Mouse (Mus musculus) midbrain, embryonic 12.5 days (tissue): ENCODE measurements around the gene Ndufb2. TPM values are rescaled to one million over a fixed set of nuclear protein-coding genes. Genes with fewer than 3 reads are reported as not detected.

Experiments used
- ATAC-seq: fragments of 200-750 bp; cut with Nextera tagmentation; 2 replicates; pipeline ENCODE4 v1.8.0; 2017; ENCODE audit warnings: low read depth, moderate TSS enrichment, moderate library complexity; ENCODE audit not compliant: low FRiP score
- H3K27ac ChIP-seq: fragments of 300-500 bp; sonication (generic); replicated peaks from 2 replicates; pipeline ENCODE4 v1.5.1; 2016; ENCODE audit warnings: mild to moderate bottlenecking
- H3K27me3 ChIP-seq: fragments of 300-500 bp; sonication (generic); 2 replicates; pipeline ENCODE4 v1.6.1; 2016; ENCODE audit warnings: mild to moderate bottlenecking
- H3K36me3 ChIP-seq: fragments of 300-500 bp; sonication (generic); 2 replicates; pipeline ENCODE4 v1.6.1; 2016
- H3K4me1 ChIP-seq: fragments of 300-500 bp; sonication (generic); 2 replicates; pipeline ENCODE4 v1.6.1; 2016
- H3K4me2 ChIP-seq: fragments of 300-500 bp; sonication (generic); replicated peaks from 2 replicates; pipeline ENCODE4 v1.6.1; 2016; ENCODE audit warnings: mild to moderate bottlenecking, moderate library complexity
- H3K4me3 ChIP-seq: fragments of 300-500 bp; sonication (generic); 2 replicates; pipeline ENCODE4 v1.5.1; 2016; ENCODE audit warnings: mild to moderate bottlenecking
- H3K9ac ChIP-seq: fragments of 300-500 bp; sonication (generic); replicated peaks from 2 replicates; pipeline ENCODE4 v1.6.1; 2016; ENCODE audit warnings: mild to moderate bottlenecking, moderate library complexity
- H3K9me3 ChIP-seq: fragments of 300-500 bp; sonication (generic); 2 replicates; pipeline ENCODE4 v1.6.1; 2016; ENCODE audit warnings: mild to moderate bottlenecking
- WGBS: fragments of 180-500 bp; shearing (Covaris S2); methylation state at CpG from one replicate; pipeline ENCODE4 v1.1.7; 2016; 5-methylcytosine and 5-hydroxymethylcytosine counted together
- polyA plus RNA-seq: library from polyadenylated mRNA; unstranded; fragments of >200 nt; fragmentation: Nextera tagmentation; extraction: Ambion mirVana; gene quantifications from 2 replicates; pipeline ENCODE4 v1.2.1, GENCODE M21; 2016

Ndufb2 gene
- polyA plus RNA-seq, 1 experiment from 2014 or later: 267 TPM

DNA sequence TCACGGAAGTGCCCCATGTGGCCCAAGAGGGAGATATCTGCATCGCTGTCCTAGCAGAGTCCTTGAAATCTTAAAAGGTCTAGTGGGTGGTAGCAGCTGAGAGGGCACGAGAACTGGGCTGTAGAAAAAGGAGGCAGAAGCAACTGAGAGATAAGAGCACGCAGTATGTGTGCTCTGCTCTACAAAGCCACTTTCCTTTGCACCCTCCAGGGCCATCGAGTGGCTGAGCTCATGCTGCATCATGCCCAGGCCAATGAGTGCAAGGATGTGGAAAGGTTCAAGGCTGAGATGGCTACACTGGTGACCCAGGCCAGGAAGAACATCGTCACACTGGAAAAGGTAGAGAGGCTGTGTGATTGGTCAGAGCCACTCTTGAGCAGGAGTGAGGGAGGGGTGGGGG, 6.9 kb upstream of the Ndufb2 start, which contains the start of gene Gm42420:
TSS of gene Gm42420 (plus strand) at position 237 of the 400 bp plus-strand sequence.
- H3K4me1 ChIP-seq: no peaks in the 10 kb centered on the region
- ATAC-seq: no peak
- no peak within 1 kb of the TSS for H3K27ac ChIP-seq
- no peak within 1 kb of the TSS for H3K9ac ChIP-seq
- WGBS: 95% methylated on average over 6 of the region's 6 CpGs
- no peaks in the 10 kb centered on the region for H3K27me3 ChIP-seq
- H3K9me3 ChIP-seq: no peaks in the 10 kb centered on the region
- H3K4me3 ChIP-seq: no peak within 1 kb of the TSS
- peaks cover 60% of the 10 kb centered on the region for H3K36me3 ChIP-seq
- H3K4me2 ChIP-seq: no peak within 1 kb of the TSS

DNA sequence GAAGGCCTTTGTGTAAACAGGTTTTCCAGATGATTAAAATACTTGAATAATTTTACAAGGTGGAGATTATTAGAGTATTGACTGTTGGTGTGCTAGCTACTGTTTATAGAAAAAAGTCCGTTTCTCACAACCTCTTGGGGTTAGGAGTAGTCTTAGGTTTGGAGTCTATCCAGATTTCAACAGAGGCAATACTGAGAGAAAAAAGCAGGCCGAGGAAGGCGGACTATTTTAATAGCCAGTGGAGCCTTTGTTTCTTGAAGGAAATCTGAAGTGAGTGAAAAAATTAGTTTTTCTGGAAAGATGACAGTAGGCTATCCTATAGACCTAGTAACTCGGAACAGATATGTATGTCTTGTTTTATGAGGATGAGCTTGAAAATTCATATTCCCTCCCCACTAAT, 893 bp upstream of the Ndufb2 start:
- H3K9ac ChIP-seq: no peak overlapping the region
- peaks cover 11% of the 10 kb centered on the region for H3K4me1 ChIP-seq
- peaks cover 24% of the 10 kb centered on the region for H3K36me3 ChIP-seq
- WGBS: 95% methylated on average over 4 of the region's 4 CpGs
- H3K27me3 ChIP-seq: no peaks in the 10 kb centered on the region
- H3K4me3 ChIP-seq: no peak overlapping the region
- no peak overlapping the region for H3K4me2 ChIP-seq
- no peak for ATAC-seq
- no peak overlapping the region for H3K27ac ChIP-seq
- H3K9me3 ChIP-seq: no peaks in the 10 kb centered on the region

DNA sequence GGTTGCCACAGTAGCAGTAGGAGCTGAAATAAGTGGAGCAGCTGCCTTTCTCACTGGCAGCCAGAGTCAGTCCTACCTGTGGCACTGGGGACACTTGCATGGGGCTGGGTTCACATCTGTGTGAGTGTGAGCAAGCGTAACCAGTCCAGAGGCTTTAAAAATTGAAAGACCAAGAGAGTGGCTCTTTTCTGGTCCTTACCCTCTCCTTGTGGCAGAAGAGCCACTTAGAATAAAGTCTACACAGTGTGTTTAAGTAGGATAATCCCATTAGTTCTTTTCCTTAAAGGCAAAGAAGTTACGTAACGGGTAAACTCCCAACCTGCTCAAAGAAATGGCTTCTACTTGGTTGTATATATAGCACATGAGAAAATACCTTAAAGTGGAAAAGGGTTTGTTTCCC, 8.5 kb downstream of the Ndufb2 start:
- Histone ChIP-seq H3K9ac (no peak overlapping the region), H3K4me1 (no peaks in the 10 kb centered on the region), H3K9me3 (no peaks in the 10 kb centered on the region), H3K4me3 (no peak overlapping the region), H3K4me2 (no peak overlapping the region), H3K27ac (no peak overlapping the region), H3K36me3 (peaks cover 42% of the 10 kb centered on the region), H3K27me3 (no peaks in the 10 kb centered on the region)
- ATAC-seq: no peak
- 88% methylated on average over 3 of the region's 3 CpGs for WGBS

DNA sequence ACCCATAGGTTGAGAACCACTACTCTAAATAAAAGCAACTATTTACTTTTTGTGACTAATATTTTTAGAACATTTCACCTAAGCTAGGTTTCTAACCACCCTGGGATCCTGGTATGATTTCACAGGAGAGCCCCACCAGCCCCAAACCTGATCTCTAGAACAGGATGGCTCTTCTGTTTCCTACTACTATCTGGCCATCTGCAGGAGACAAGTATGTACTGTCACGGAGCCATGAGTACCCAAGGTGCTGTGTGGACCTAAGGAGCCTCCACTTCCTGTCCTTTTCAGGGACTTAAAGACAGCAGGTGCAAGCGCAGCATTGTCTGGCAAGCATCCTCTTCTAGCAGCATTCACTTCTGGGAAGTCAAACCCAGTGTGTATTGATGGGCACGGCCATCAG, 9.5 kb downstream of the Ndufb2 start:
- H3K36me3 ChIP-seq: peaks cover 37% of the 10 kb centered on the region
- no peak for ATAC-seq

DNA sequence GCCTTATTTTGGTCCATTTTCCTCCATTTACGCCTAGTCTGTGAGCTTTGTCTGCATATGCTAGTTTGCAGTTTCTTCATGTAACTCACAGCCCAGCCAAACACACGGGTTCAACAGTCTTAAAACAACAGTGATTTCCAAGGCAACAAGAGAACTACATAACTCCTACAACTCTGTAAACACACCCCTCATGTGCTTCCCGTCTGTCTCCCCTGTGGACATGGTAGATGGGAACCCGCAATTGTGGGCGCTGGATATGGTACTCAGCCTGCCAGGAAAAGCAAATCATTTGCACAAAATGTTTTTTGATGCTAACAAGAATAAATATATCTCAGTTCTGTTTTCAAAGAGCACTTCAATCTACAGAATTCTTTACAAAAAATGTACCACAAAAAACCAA, 12.2 kb downstream of the Ndufb2 start:
- Histone ChIP-seq H3K27ac (no peak overlapping the region), H3K4me3 (no peak overlapping the region), H3K27me3 (no peaks in the 10 kb centered on the region), H3K9me3 (no peaks in the 10 kb centered on the region), H3K4me2 (no peak overlapping the region), H3K4me1 (no peaks in the 10 kb centered on the region), H3K36me3 (peaks cover 25% of the 10 kb centered on the region), H3K9ac (no peak overlapping the region)
- ATAC-seq: no peak
- WGBS: 86% methylated on average over 5 of the region's 5 CpGs

More for the DNA sequence above, 9.5 kb downstream of the Ndufb2 start:
- Histone ChIP-seq H3K4me3 (no peak overlapping the region), H3K4me2 (no peak overlapping the region), H3K4me1 (no peaks in the 10 kb centered on the region), H3K9ac (no peak overlapping the region), H3K27ac (no peak overlapping the region), H3K27me3 (no peaks in the 10 kb centered on the region), H3K9me3 (no peaks in the 10 kb centered on the region)
- 91% methylated on average over 3 of the region's 3 CpGs for WGBS

DNA sequence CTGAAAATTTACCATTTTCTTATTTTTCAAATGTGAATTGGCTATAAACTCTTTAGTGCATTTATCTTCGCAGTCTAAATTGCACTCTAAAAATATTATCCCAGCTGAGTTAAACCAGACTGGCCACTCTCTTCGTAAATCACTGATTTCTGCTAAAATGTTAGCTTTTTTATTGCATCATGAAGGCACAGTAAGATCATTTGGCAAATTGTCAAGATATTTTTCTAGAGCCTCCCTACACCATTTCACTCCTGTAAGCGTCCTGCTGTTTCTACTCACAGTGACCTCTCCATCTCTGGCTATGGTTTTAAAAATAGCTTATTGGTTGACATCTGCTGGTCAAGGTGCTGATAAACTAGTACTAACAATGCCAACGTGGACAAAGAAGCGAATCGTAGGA, 13.7 kb downstream of the Ndufb2 start:
- ATAC-seq: no peak
- Histone ChIP-seq H3K9ac (no peak overlapping the region), H3K4me1 (no peaks in the 10 kb centered on the region), H3K36me3 (peaks cover 15% of the 10 kb centered on the region), H3K27me3 (no peaks in the 10 kb centered on the region), H3K27ac (no peak overlapping the region), H3K4me3 (no peak overlapping the region), H3K9me3 (no peaks in the 10 kb centered on the region), H3K4me2 (no peak overlapping the region)
- WGBS: 95% methylated on average over 6 of the region's 6 CpGs

DNA sequence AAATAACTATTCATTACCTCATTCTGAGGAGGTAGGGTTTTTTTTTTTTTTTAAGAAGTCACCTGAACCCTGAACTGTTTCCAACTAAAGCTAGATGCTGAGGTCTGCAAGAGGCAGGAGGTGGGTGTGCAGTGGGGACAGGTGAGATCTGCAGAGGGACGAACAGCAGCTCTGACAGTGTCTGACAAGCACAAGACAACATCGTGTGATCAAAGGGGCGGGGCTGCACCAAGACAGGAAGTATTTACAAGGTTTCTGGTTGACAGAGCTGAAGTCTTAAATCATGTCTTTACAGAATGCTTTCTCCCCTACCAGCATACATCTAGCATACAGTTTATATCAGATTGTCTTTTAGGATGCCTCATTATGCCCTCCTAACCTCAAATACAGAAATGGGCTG, 14.5 kb downstream of the Ndufb2 start:
- no peaks in the 10 kb centered on the region for H3K27me3 ChIP-seq
- 80% methylated on average over 3 of the region's 3 CpGs for WGBS
- no peaks in the 10 kb centered on the region for H3K9me3 ChIP-seq
- H3K27ac ChIP-seq: no peak overlapping the region
- H3K36me3 ChIP-seq: peaks cover 12% of the 10 kb centered on the region
- no peak overlapping the region for H3K9ac ChIP-seq
- H3K4me3 ChIP-seq: no peak overlapping the region
- no peak overlapping the region for H3K4me2 ChIP-seq
- H3K4me1 ChIP-seq: no peaks in the 10 kb centered on the region
- ATAC-seq: no peak

DNA sequence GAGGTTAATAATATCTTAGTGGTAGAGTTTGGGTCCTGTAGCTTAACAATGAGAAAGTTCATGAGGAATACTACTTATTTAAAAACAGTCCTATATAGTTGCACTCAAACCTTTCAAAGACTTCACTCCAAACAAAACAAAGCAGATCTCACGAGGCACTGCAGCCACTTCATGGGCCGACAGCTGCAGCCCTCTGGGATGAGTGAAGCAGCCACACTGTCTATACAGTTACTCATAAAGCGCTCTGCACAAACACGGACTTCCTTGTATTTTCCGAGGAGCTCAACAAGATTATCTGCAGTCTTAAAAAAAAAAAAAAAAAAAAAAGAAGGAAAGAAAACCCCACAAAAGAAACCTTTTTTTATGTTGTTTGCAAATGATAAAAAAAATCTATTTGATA, 15.0 kb downstream of the Ndufb2 start:
- Histone ChIP-seq H3K27ac (no peak overlapping the region), H3K4me3 (no peak overlapping the region), H3K4me1 (no peaks in the 10 kb centered on the region), H3K9me3 (no peaks in the 10 kb centered on the region), H3K36me3 (peaks cover 7% of the 10 kb centered on the region; the same call in 1 of the 2 replicates), H3K9ac (no peak overlapping the region), H3K27me3 (no peaks in the 10 kb centered on the region), H3K4me2 (no peak overlapping the region)
- WGBS: 78% methylated on average over 5 of the region's 5 CpGs
- ATAC-seq: no peak

DNA sequence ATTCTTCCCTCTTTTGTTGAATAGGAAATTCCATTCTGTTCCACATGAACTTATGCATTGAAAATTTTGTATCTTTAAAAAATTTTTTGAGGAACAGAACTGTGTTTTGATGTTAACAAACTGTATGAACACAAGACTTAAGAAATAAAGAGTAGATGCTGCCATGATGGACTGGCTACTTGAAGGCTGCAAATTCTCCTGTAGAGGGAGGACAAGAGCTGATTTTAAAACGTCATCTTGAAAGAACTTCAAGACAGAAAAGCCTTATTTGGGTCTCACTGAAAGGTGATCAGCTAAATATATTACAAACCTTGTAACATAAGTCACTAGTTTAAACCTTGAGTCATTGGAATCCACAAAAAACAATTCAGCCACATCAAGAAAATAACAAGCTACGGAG, 17.8 kb downstream of the Ndufb2 start:
- no peak for ATAC-seq
- WGBS: 76% methylated on average over 2 of the region's 2 CpGs
- no peak overlapping the region for H3K9ac ChIP-seq
- peaks cover 20% of the 10 kb centered on the region for H3K36me3 ChIP-seq
- H3K4me3 ChIP-seq: no peak overlapping the region
- H3K27ac ChIP-seq: no peak overlapping the region
- no peaks in the 10 kb centered on the region for H3K27me3 ChIP-seq
- H3K4me2 ChIP-seq: no peak overlapping the region
- H3K9me3 ChIP-seq: no peaks in the 10 kb centered on the region
- no peaks in the 10 kb centered on the region for H3K4me1 ChIP-seq

DNA sequence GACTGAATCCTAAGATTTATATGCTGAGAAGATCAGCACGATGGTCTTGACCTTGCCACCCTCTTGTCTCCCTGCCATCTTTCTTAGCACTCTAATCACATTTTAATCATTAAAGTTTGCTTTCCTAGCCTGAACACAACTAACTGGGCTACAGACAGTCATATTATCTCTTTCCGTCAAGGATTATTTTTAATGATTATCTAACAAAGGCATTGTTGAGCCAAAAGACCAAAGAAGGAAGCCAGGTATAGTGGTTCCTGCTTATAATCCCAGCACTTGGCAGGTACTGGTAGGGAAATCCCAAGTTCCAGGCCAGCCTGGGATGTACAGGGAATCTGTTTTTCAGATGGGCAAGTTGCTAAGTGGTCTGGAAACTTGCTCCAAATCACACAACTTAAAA, 18.9 kb downstream of the Ndufb2 start:
- H3K4me1 ChIP-seq: no peaks in the 10 kb centered on the region
- H3K4me3 ChIP-seq: no peak overlapping the region
- H3K4me2 ChIP-seq: no peak overlapping the region
- H3K36me3 ChIP-seq: peaks cover 29% of the 10 kb centered on the region
- H3K27me3 ChIP-seq: no peaks in the 10 kb centered on the region
- no peak for ATAC-seq
- H3K27ac ChIP-seq: no peak overlapping the region
- H3K9me3 ChIP-seq: no peaks in the 10 kb centered on the region
- WGBS: 92% methylated on average over 2 of the region's 2 CpGs
- no peak overlapping the region for H3K9ac ChIP-seq

Other genes with a start within 250 kb of the Ndufb2 start
- 52.6 and 53.0 TPM in 2 replicates for gene Slc37a3, start 214.9 kb upstream of the Ndufb2 start, polyA plus RNA-seq
- gene Rab19, start 211.4 kb upstream of the Ndufb2 start, polyA plus RNA-seq: 0.20 and 0.26 TPM in 2 replicates
- 167 and 184 TPM in 2 replicates for gene Mkrn1, start 172.1 kb upstream of the Ndufb2 start, polyA plus RNA-seq
- 61.4 and 68.5 TPM in 2 replicates for gene Dennd2a, start 34.7 kb upstream of the Ndufb2 start, polyA plus RNA-seq
- gene Adck2, start 18.7 kb upstream of the Ndufb2 start, polyA plus RNA-seq: 35.9 and 36.9 TPM in 2 replicates
- 0.37 and 1.2 TPM in 2 replicates for gene Gm42420, start 6.8 kb upstream of the Ndufb2 start, polyA plus RNA-seq
- 25.0 and 28.6 TPM in 2 replicates for gene Braf, start 132.9 kb downstream of the Ndufb2 start, polyA plus RNA-seq
- 230 and 231 TPM in 2 replicates for gene Mrps33, start 218.4 kb downstream of the Ndufb2 start, polyA plus RNA-seq